Mouse (Mus musculus): Measurements from ENCODE around the gene Gm4513.
"Not testable (repeated sequence)": the region's sequence is repeated elsewhere in the genome, so short reads cannot be mapped to it uniquely, and the experiment has no call there.

The Gm4513 gene

DNA sequence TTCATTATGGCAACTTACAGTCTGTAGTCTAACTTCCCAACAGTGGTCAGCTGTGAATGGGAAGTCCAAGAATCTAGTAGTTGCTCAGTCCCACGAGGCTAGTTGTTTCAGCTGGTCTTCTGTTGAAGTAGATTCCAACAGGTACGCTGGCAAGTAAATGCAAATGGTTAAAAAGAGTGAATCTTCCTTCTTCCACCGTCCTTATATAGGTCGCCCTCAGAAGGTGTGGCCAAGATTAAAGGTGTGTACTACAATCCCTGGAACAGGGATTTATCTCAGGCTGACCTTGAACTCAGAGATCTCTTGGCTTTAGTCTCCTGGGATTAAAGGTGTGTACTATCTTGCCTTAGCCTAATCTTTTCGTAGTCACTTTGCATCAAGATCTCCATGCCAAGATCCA is at the start of gene Gm4513:
Gene Gm4513 (minus strand): TSS at position 101 of the 400 bp plus-strand sequence.
- DNase-seq, result not testable (repeated sequence)

- not testable (repeated sequence) for DNase-seq
Measured at GRCm38 (mm10) chr7:20576141-20576540, 22.7 kb downstream of the Gm4513 start, which contains the start of gene Gm4141. Gene Gm4141 (minus strand): TSS chr7:20576241.

GRCm38 (mm10) chr7:20545657-20546056 is 53.2 kb downstream of the Gm4513 start, which contains the start of gene Gm5726:
Gene Gm5726 (minus strand): TSS chr7:20545757.
- DNase-seq, result not testable (repeated sequence)

Measured in thymus, postnatal 36 days (tissue).